Mouse (Mus musculus) E14TG2a.4 (cell line): ENCODE measurements at regions not wholly inside any gene's neighbourhood (a gene's known extent, or its start where the extent isn't known, plus 50 kb on each side); places are given as distances from the start of the nearest gene placed in this dataset.

ENCODE experiments used
- H3K27me3 ChIP-seq: 2 replicates; pipeline ENCODE4 v1.6.1; 2014; ENCODE audit warnings: low read length, control low read depth; ENCODE audit not compliant: insufficient read depth
- H3K36me3 ChIP-seq: 2 replicates; pipeline ENCODE4 v1.6.1; 2014; ENCODE audit warnings: low read length, control low read depth; ENCODE audit not compliant: insufficient read depth
- H3K4me1 ChIP-seq: replicated peaks from 2 replicates; pipeline ENCODE4 v1.6.1; 2014; ENCODE audit warnings: low read depth, low read length, control low read depth
- H3K4me3 ChIP-seq: replicated peaks from 2 replicates; pipeline ENCODE4 v1.5.1; 2014; ENCODE audit warnings: mild to moderate bottlenecking, low read length
- H3K9me3 ChIP-seq: 2 replicates; pipeline ENCODE4 v1.6.1; 2014; ENCODE audit warnings: low read length, control low read depth
- CTCF ChIP-seq: conservative IDR thresholded peaks from 2 replicates; pipeline ENCODE4 v1.5.1; 2014; ENCODE audit warnings: low read length
- NANOG ChIP-seq: IDR thresholded peaks from 2 replicates; pipeline ENCODE4 v1.6.1; 2014; ENCODE audit warnings: borderline replicate concordance, low read length, mixed read lengths
- POU5F1 ChIP-seq: IDR thresholded peaks from 2 replicates; pipeline ENCODE4 v1.6.1; 2014; ENCODE audit warnings: low read length, borderline replicate concordance

- H3K27me3 ChIP-seq = no peaks in the 10 kb centered on the region
- H3K9me3 ChIP-seq = no peaks in the 10 kb centered on the region
- no peak for TF ChIP-seq NANOG
- no peak for TF ChIP-seq CTCF
- TF ChIP-seq POU5F1 = no peak
- no peaks in the 10 kb centered on the region for H3K4me1 ChIP-seq
- H3K4me3 ChIP-seq = no peak overlapping the region
- H3K36me3 ChIP-seq = no peaks in the 10 kb centered on the region
Observed at GRCm38 (mm10) chr13:90392415-90392814, 303.0 kb upstream of the Xrcc4 start.

- no peaks in the 10 kb centered on the region for H3K27me3 ChIP-seq
- TF ChIP-seq NANOG = no peak
- TF ChIP-seq POU5F1 = no peak
- TF ChIP-seq CTCF = no peak
- 0 out of 2 replicates have a peak, but pooled peaks cover 3% of the 10 kb centered on the region for H3K9me3 ChIP-seq
- no peaks in the 10 kb centered on the region for H3K4me1 ChIP-seq
- no peak overlapping the region for H3K4me3 ChIP-seq
- H3K36me3 ChIP-seq = no peaks in the 10 kb centered on the region
Observed at GRCm38 (mm10) chr13:90376619-90377018, 287.2 kb upstream of the Xrcc4 start.

DNA sequence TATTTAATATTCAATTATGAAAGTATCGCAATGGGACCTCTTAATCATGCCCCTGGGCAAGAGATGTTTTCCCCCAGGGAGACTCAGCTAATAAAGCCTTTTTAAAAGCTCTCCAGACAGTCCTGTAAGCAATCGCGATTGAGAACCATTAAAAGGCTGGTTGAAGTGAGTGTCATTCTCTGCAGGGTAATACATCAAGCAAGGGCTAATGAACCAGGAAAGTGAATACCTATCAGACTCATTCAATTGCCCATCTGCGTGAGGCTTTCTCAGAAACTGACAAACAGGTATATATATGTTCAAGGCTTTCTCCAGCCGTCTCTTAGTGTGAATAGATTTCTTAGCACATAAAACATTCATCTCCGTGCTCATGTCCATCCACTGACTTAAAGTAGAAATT, 286.8 kb upstream of the Xrcc4 start:
- Histone ChIP-seq H3K4me1 (no peaks in the 10 kb centered on the region), H3K36me3 (no peaks in the 10 kb centered on the region), H3K9me3 (0 out of 2 replicates have a peak, but pooled peaks cover 3% of the 10 kb centered on the region), H3K27me3 (no peaks in the 10 kb centered on the region), H3K4me3 (no peak overlapping the region)
- TF ChIP-seq NANOG (no peak), POU5F1 (no peak), CTCF (no peak)

DNA sequence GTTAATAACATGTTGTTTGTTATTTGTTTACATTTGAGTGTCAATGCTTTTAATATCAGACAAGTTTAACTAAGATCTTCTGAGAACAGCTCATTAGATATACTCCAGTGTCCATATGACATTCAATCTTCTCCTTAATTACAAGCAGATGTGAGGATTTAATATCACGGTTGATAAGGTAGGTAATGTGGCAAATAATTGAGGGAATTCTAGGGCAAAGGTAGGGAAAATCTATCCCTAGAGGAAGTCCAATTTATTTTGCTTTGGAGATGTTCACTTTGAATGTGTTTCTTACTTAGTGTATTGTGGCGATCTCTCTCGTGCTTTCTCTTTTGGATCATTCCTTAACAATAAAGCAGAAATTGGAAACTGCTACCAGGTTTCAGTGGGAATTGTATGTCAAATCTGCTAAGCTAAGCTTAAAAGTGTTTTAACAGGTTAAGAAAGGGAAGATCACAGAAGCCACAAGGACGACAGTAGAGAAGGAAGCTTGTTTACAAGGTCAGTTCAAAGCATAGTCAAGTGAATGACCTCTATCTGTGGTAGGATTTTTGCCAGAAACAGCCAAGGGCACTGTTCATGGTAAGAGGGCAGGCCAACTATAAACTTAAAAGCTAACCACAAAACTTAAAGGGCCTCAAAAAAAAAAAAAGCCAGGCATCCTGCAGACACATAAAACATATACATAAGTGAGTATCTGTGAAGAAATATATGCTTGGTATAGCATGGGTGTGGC, 282.2 kb upstream of the Xrcc4 start:
- Histone ChIP-seq H3K27me3 (no peaks in the 10 kb centered on the region), H3K4me1 (no peaks in the 10 kb centered on the region), H3K36me3 (no peaks in the 10 kb centered on the region), H3K9me3 (peaks cover 16% of the 10 kb centered on the region), H3K4me3 (no peak overlapping the region)
- TF ChIP-seq NANOG = no peak
- no peak for TF ChIP-seq CTCF
- no peak for TF ChIP-seq POU5F1

DNA sequence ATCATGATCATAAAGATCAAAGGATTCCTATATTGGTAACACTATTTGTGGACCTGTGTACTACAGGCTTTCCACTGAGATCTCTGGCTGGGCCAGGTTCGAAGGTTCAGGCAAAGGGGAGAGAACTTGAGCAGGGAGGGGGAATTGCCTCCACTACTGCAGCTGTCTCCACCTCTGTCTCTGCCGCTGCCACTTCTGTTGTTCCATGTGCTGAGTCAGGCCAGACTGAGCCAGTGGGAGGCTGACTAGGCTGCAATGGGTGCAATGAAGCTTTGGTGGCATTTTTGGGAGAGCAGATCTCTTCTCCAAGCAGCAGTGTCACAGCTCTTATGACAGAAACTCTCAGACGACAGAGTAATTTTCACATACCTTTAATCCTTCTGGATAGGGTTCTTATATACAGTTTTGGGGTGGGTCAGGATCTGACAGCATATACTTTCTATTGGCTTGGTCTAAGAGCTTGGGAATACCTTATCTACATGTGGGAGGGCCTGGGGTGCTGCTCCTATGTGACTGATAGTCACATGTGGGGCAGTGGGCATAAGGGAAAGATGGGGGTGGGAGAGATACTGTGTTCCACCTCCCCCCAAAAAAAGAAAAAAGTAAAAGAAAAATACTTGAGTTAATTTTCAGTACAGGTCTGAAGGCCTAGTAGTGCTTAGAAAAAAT, 281.5 kb upstream of the Xrcc4 start:
- peaks cover 16% of the 10 kb centered on the region for H3K9me3 ChIP-seq
- H3K4me3 ChIP-seq = no peak overlapping the region
- H3K27me3 ChIP-seq = no peaks in the 10 kb centered on the region
- H3K4me1 ChIP-seq = no peaks in the 10 kb centered on the region
- TF ChIP-seq NANOG = no peak
- TF ChIP-seq POU5F1 = no peak
- no peak for TF ChIP-seq CTCF
- no peaks in the 10 kb centered on the region for H3K36me3 ChIP-seq

- Histone ChIP-seq H3K27me3 (no peaks in the 10 kb centered on the region), H3K4me1 (no peaks in the 10 kb centered on the region), H3K4me3 (no peak overlapping the region), H3K36me3 (no peaks in the 10 kb centered on the region), H3K9me3 (peaks cover 16% of the 10 kb centered on the region)
- TF ChIP-seq CTCF (no peak), POU5F1 (no peak), NANOG (no peak)
Observed at GRCm38 (mm10) chr13:90364518-90365027, 275.2 kb upstream of the Xrcc4 start.

- Histone ChIP-seq H3K4me3 (no peak overlapping the region), H3K36me3 (no peaks in the 10 kb centered on the region), H3K4me1 (no peaks in the 10 kb centered on the region), H3K9me3 (no peaks in the 10 kb centered on the region), H3K27me3 (no peaks in the 10 kb centered on the region)
- no peak for TF ChIP-seq CTCF
- TF ChIP-seq NANOG = no peak
- no peak for TF ChIP-seq POU5F1
Observed at GRCm38 (mm10) chr13:90359861-90360601, 270.6 kb upstream of the Xrcc4 start.

- no peaks in the 10 kb centered on the region for H3K36me3 ChIP-seq
- H3K9me3 ChIP-seq = no peaks in the 10 kb centered on the region
- TF ChIP-seq CTCF = no peak
- no peaks in the 10 kb centered on the region for H3K4me1 ChIP-seq
- no peaks in the 10 kb centered on the region for H3K27me3 ChIP-seq
- H3K4me3 ChIP-seq = no peak overlapping the region
Observed at GRCm38 (mm10) chr13:90358149-90358548, 268.7 kb upstream of the Xrcc4 start.
